Mouse (Mus musculus): ENCODE measurements around the gene Ccdc182.

GRCm38 (mm10) chr11:88315393-88315792 lies 21.5 kb downstream of the Ccdc182 start:
- no peak for TF ChIP-seq CTCF (IDR thresholded peaks at IDR 0.05; ENCODE audit: control insufficient read depth, insufficient read depth, insufficient replicate concordance, low read depth, low read length)
- TF ChIP-seq POLR2A (IDR thresholded peaks at IDR 0.05; ENCODE audit: control insufficient read depth, low read depth, low read length) = no peak
